18 mouse cellular contexts compared by ENCODE assay signal in the genomic region with DNA sequence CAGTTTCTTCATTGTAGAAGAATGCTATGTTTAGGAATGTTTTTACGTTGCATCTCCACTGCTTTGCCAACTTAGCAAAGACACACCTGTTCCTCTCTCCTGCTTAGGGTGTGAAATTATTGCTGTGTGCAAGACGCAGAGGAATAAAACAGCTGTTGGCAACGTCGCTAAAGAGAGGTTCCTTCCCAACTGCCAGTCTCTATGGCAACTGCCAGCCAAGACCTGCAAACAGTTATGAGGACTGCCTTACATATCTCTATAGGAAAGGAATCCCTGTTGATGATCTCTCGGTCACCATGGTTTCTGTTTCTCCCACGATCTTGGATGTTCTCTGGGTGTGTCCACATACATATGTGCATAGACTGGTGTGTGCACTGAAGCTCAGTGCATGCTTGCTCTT.
A peak's percentile ranks its signal among the peaks of the same experiment; 100 is the strongest.
DNase-seq lines count a peak whose midpoint lies in the region; ATAC-seq lines count a peak whose summit lies in the region.
"Had no signal": no experiment of that assay in that cellular context is flagged by ENCODE, and none has a peak within 500 bp of the region (broad histone marks: within the 10 kb centered on the region; RNA-seq: fewer than 3 reads in every experiment).

No protein-coding gene starts in this region.

- DNase-seq in frontal cortex, postnatal 36 days (ENCODE audit: low spot score in 2 of 2), result no peak
- peak; percentile 41 to 56 for DNase-seq in left cerebral cortex, postnatal 25 days (ENCODE audit: low spot score in 2 of 2)
- DNase-seq in left cerebral cortex, postnatal 4 days, result no peak
- peak; percentile 80 for DNase-seq in brain, adult 2 months (ENCODE audit: low read depth, low spot score)
- DNase-seq in frontal cortex, postnatal 10 days (ENCODE audit: low spot score in 2 of 2), result peak; percentile 26 to 45
- no peak for DNase-seq in urinary bladder, postnatal 10 days (ENCODE audit: low spot score)
- DNase-seq in embryo, embryonic 9.5 days (ENCODE audit: extremely low spot score), result no peak
- DNase-seq: adrenal gland, postnatal 14 days; B cell, adult 2 months; cerebellum, adult 9-10 months; heart, postnatal 36 days; kidney, adult 2 months; kidney, postnatal 25 days; layer of hippocampus, postnatal 36 days; lung, adult 18-20 months; thymus, postnatal 25 days had no signal

- ATAC-seq in frontal cortex, adult (ENCODE audit: low TSS enrichment), result peak; percentile 83
- ATAC-seq: activated CD4-positive, CD25-positive, alpha-beta regulatory T cell, adult 4 months had no signal

- intact Hi-C loops in left cerebral cortex, postnatal 25 days (cut with DNase I), result no loop called here
- intact Hi-C loops in left cerebral cortex, postnatal 4 days (cut with DNase I), result no loop called here

Comparison
In these comparisons a context has a peak if more than half of its experiments do, and no peak if none do; other contexts are left out.
1. DNase-seq: peak in left cerebral cortex, postnatal 25 days (2 of 2), brain, adult 2 months (single experiment) and frontal cortex, postnatal 10 days (2 of 2); none in frontal cortex, postnatal 36 days (0 of 2), left cerebral cortex, postnatal 4 days (single experiment), urinary bladder, postnatal 10 days (single experiment) and embryo, embryonic 9.5 days (single experiment).